Mouse (Mus musculus): ENCODE results near the gene Btnl6. TPM values are rescaled to one million over a fixed set of nuclear protein-coding genes. Genes with fewer than 3 reads are reported as not detected.
"Not testable (repeated sequence)": the region's sequence is repeated elsewhere in the genome, so short reads cannot be mapped to it uniquely, and the experiment has no call there.

Btnl6 gene
- polyA plus RNA-seq, 1 experiment = not detected

GRCm38 (mm10) chr17:34546797-34547196 is 29.6 kb upstream of the Btnl6 start:
- no peak overlapping the region for H3K4me3 ChIP-seq
- no peak overlapping the region for H3ac ChIP-seq (ENCODE audit: control insufficient read depth, insufficient read length)
- no peak overlapping the region for H3K4me2 ChIP-seq (ENCODE audit: low read depth)
- no peaks in the 10 kb centered on the region for H3K36me3 ChIP-seq (ENCODE audit: control insufficient read depth, insufficient read depth)
- no peak for TF ChIP-seq TCF12 (IDR thresholded peaks at IDR 0.05; ENCODE audit: insufficient read depth, poor library complexity, severe bottlenecking)
- TF ChIP-seq MYOD1 (IDR thresholded peaks at IDR 0.05; ENCODE audit: control insufficient read depth in 1 of 3, insufficient read length in 2 of 3, low read depth in 2 of 3) = no peak
- no peak for TF ChIP-seq MAX (IDR thresholded peaks at IDR 0.05; ENCODE audit: low read depth)
- no peak for TF ChIP-seq E2F4 (IDR thresholded peaks at IDR 0.05; ENCODE audit: insufficient read depth)
- TF ChIP-seq REST (IDR thresholded peaks at IDR 0.05; ENCODE audit: insufficient read depth, insufficient read length) = no peak
- no peaks in the 10 kb centered on the region for H3K79me2 ChIP-seq (ENCODE audit: control insufficient read depth, insufficient read depth)
- H3K27me3 ChIP-seq (ENCODE audit: control insufficient read depth, insufficient read depth, insufficient read length) = peaks cover 13% of the 10 kb centered on the region

DNA sequence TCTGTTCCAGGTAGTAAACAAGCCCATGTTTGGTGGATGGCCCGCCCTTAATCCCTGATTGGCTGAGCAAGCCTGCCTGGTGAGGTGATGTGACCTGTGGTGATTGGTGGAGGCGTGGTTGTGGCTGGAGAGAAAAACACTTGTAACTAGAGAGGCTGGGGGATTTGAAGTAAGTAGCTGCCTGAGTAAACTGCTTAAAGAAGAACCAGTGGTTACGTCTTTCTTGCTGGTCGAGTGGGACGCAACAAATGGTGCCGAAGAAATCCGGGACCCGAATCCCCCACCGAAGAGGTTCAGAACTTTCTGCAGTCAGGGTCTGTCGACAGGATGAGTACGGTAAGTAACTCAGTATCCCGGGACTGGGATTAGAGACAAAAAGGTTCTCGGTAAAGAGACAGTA is 26.4 kb upstream of the Btnl6 start:
- H3K36me3 ChIP-seq (ENCODE audit: control insufficient read depth, insufficient read depth); H3ac ChIP-seq (ENCODE audit: control insufficient read depth, insufficient read length): not testable (repeated sequence)
- H3K4me2 ChIP-seq (ENCODE audit: low read depth) = peak overlapping the region; percentile 62

DNA sequence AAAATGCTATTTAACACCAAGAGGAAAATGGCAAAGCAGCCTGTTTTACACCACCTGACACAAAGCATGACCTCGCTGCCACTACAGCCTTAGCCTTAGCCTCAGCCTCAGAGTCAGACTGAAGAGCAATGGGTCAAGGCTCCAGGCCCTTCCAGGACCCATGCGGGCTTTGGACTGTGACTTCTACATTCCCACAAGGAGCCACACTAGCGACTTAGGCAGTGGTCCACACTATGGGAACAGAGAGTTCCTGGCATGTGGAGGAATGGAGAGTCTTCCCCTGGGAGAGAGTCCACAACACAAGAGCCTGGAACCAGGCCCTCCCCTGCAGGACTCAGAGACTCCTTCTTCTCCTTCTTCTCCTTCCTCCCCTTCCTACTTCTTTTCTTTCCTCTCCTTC is 15.5 kb upstream of the Btnl6 start:
- Histone ChIP-seq H3K27me3 (ENCODE audit: control insufficient read depth, insufficient read depth, insufficient read length) (no peaks in the 10 kb centered on the region), H3K36me3 (ENCODE audit: control insufficient read depth, insufficient read depth) (no peaks in the 10 kb centered on the region), H3ac (ENCODE audit: control insufficient read depth, insufficient read length) (no peak overlapping the region), H3K79me2 (ENCODE audit: control insufficient read depth, insufficient read depth) (no peaks in the 10 kb centered on the region), H3K4me3 (no peak overlapping the region), H3K4me2 (ENCODE audit: low read depth) (no peak overlapping the region)
- TF ChIP-seq REST (IDR thresholded peaks at IDR 0.05; ENCODE audit: insufficient read depth, insufficient read length) (no peak), POLR2AphosphoS2 (IDR thresholded peaks at IDR 0.05; ENCODE audit: insufficient read length, low read depth) (no peak), CEBPB (IDR thresholded peaks at IDR 0.05; ENCODE audit: insufficient read depth, poor library complexity, severe bottlenecking) (no peak)

More for the DNA sequence above, 26.4 kb upstream of the Btnl6 start:
- not testable (repeated sequence) for H3K4me3 ChIP-seq; H3K27me3 ChIP-seq (ENCODE audit: control insufficient read depth, insufficient read depth, insufficient read length); H3K79me2 ChIP-seq (ENCODE audit: control insufficient read depth, insufficient read depth)

- Histone ChIP-seq H3K4me3 (no peak overlapping the region), H3K4me2 (ENCODE audit: low read depth) (no peak overlapping the region), H3K79me2 (ENCODE audit: control insufficient read depth, insufficient read depth) (no peaks in the 10 kb centered on the region), H3K36me3 (ENCODE audit: control insufficient read depth, insufficient read depth) (no peaks in the 10 kb centered on the region), H3ac (ENCODE audit: control insufficient read depth, insufficient read length) (no peak overlapping the region), H3K27me3 (ENCODE audit: control insufficient read depth, insufficient read depth, insufficient read length) (peaks cover 6% of the 10 kb centered on the region)
- TF ChIP-seq POLR2A (IDR thresholded peaks at IDR 0.05; ENCODE audit: insufficient read length, low read depth) (no peak), REST (IDR thresholded peaks at IDR 0.05; ENCODE audit: insufficient read depth, insufficient read length) (no peak), MAX (IDR thresholded peaks at IDR 0.05; ENCODE audit: low read depth) (no peak), USF1 (IDR thresholded peaks at IDR 0.05; ENCODE audit: low read depth) (no peak), E2F4 (IDR thresholded peaks at IDR 0.05; ENCODE audit: insufficient read depth) (no peak), CEBPB (IDR thresholded peaks at IDR 0.05; ENCODE audit: insufficient read depth, poor library complexity, severe bottlenecking) (no peak), MYOG (IDR thresholded peaks at IDR 0.05; ENCODE audit: control insufficient read depth in 1 of 3, insufficient read depth in 1 of 3, insufficient read length in 2 of 3, low read depth in 2 of 3) (no peak), TCF12 (IDR thresholded peaks at IDR 0.05; ENCODE audit: insufficient read depth, poor library complexity, severe bottlenecking) (no peak), SRF (IDR thresholded peaks at IDR 0.05; ENCODE audit: control insufficient read depth, insufficient read length, low read depth) (no peak), TCF3 (IDR thresholded peaks at IDR 0.05; ENCODE audit: insufficient read length, low read depth) (no peak), POLR2AphosphoS2 (IDR thresholded peaks at IDR 0.05; ENCODE audit: insufficient read length, low read depth) (no peak), MYOD1 (IDR thresholded peaks at IDR 0.05; ENCODE audit: control insufficient read depth in 1 of 3, insufficient read length in 2 of 3, low read depth in 2 of 3) (no peak)
These were observed 1.8 kb upstream of the Btnl6 start for GRCm38 (mm10) chr17:34519001-34519400.

- not testable (repeated sequence) for H3ac ChIP-seq (ENCODE audit: control insufficient read depth, insufficient read length); H3K27me3 ChIP-seq (ENCODE audit: control insufficient read depth, insufficient read depth, insufficient read length); H3K4me2 ChIP-seq (ENCODE audit: low read depth); H3K4me3 ChIP-seq; H3K36me3 ChIP-seq (ENCODE audit: control insufficient read depth, insufficient read depth); H3K79me2 ChIP-seq (ENCODE audit: control insufficient read depth, insufficient read depth)
These were observed 1.4 kb upstream of the Btnl6 start for GRCm38 (mm10) chr17:34518571-34518970.

DNA sequence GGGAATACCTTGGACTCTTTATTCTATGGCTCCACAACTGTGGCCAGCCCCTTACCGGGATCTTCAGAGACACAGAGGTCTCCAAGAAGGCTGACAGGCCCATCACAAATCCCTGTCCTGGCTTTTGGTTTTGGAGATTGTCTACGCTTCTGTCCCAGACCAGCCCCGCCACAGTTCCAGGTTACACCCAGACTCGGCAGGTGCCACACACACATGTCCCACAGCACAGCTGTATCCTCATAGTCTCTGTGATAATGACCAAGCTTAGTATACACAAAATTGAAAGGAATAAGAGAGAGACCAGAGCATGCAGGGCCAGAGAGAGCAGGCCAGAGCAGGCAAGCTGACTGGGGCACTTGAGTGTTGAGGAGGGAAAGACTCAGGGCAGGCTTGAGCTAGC is 643 bp upstream of the Btnl6 start:
- TF ChIP-seq MYOG (IDR thresholded peaks at IDR 0.05; ENCODE audit: control insufficient read depth in 1 of 3, insufficient read depth in 1 of 3, insufficient read length in 2 of 3, low read depth in 2 of 3) (no peak), USF1 (IDR thresholded peaks at IDR 0.05; ENCODE audit: low read depth) (no peak), POLR2AphosphoS2 (IDR thresholded peaks at IDR 0.05; ENCODE audit: insufficient read length, low read depth) (no peak)
- peaks cover 6% of the 10 kb centered on the region for H3K27me3 ChIP-seq (ENCODE audit: control insufficient read depth, insufficient read depth, insufficient read length)
- H3K4me2 ChIP-seq (ENCODE audit: low read depth) = no peak overlapping the region
- H3K36me3 ChIP-seq (ENCODE audit: control insufficient read depth, insufficient read depth) = no peaks in the 10 kb centered on the region
- no peaks in the 10 kb centered on the region for H3K79me2 ChIP-seq (ENCODE audit: control insufficient read depth, insufficient read depth)
- H3K4me3 ChIP-seq = no peak overlapping the region
- no peak overlapping the region for H3ac ChIP-seq (ENCODE audit: control insufficient read depth, insufficient read length)
